Mouse (Mus musculus): Measurements from ENCODE around the gene Rbp7. TPM values are rescaled to one million over a fixed set of nuclear protein-coding genes. Genes with fewer than 3 reads are reported as not detected.

Rbp7 gene
- polyA plus RNA-seq, 1 experiment from 2014 or later, result 1.6 TPM

GRCm38 (mm10) chr4:149400878-149401590 is 53.7 kb downstream of the Rbp7 start:
- Histone ChIP-seq H3K27ac (peak overlapping the region; percentile 15), H3K9ac (no peak overlapping the region), H3K4me1 (replicated peaks) (peaks cover 63% of the 10 kb centered on the region), H3K36me3 (peaks cover 6% of the 10 kb centered on the region; the same call in 1 of the 2 replicates), H3K4me2 (replicated peaks) (no peak overlapping the region), H3K9me3 (no peaks in the 10 kb centered on the region), H3K4me3 (replicated peaks) (no peak overlapping the region), H3K27me3 (replicated peaks) (no peaks in the 10 kb centered on the region)
- no peak for ATAC-seq
- WGBS, result 59% methylated on average over 12 of the region's 12 CpGs

Other genes with a start within 250 kb of the Rbp7 start
- gene Kif1b, start 147.3 kb downstream of the Rbp7 start, polyA plus RNA-seq (2015; fragmentation: Nextera tagmentation; extraction: Ambion mirVana), result 23.3 and 25.5 TPM in 2 replicates
- gene Ube4b, start 28.2 kb downstream of the Rbp7 start, polyA plus RNA-seq (2015; fragmentation: Nextera tagmentation; extraction: Ambion mirVana), result 34.3 and 39.0 TPM in 2 replicates
- 0.38 TPM in 1 of 2 replicates, not detected in the other for gene Tmem274, start 22.4 kb upstream of the Rbp7 start, polyA plus RNA-seq (2015; fragmentation: Nextera tagmentation; extraction: Ambion mirVana)
- 13.3 TPM in 2 replicates for gene Nmnat1, start 30.2 kb upstream of the Rbp7 start, polyA plus RNA-seq (2015; fragmentation: Nextera tagmentation; extraction: Ambion mirVana)
- 36.3 and 39.9 TPM in 2 replicates for gene Lzic, start 30.3 kb upstream of the Rbp7 start, polyA plus RNA-seq (2015; fragmentation: Nextera tagmentation; extraction: Ambion mirVana)
- gene Ctnnbip1, start 63.3 kb upstream of the Rbp7 start, polyA plus RNA-seq (2015; fragmentation: Nextera tagmentation; extraction: Ambion mirVana), result 41.7 and 43.8 TPM in 2 replicates
- 40.9 and 42.4 TPM in 2 replicates for gene Clstn1, start 131.5 kb upstream of the Rbp7 start, polyA plus RNA-seq (2015; fragmentation: Nextera tagmentation; extraction: Ambion mirVana)
- gene Pik3cd, start 247.6 kb upstream of the Rbp7 start, polyA plus RNA-seq (2015; fragmentation: Nextera tagmentation; extraction: Ambion mirVana), result 4.6 and 4.8 TPM in 2 replicates